Mouse (Mus musculus) embryonic facial prominence, embryonic 11.5 days (tissue): ENCODE data around the gene Kcnj1. TPM values are rescaled to one million over a fixed set of nuclear protein-coding genes. Genes with fewer than 3 reads are reported as not detected.

Experiments
- ATAC-seq: fragments of 200-750 bp; cut with Nextera tagmentation; replicated peaks from 2 replicates; pipeline ENCODE4 v1.8.0; 2017; ENCODE audit warnings: low read depth; ENCODE audit not compliant: insufficient number of reproducible peaks, low FRiP score, low TSS enrichment
- DNase-seq: peaks from one replicate; pipeline ENCODE4 v3.0.0-alpha.2; 2015; ENCODE audit warnings: low spot score
- H3K27ac ChIP-seq: fragments of 300-500 bp; sonication (generic); replicated peaks from 2 replicates; pipeline ENCODE4 v1.5.1; 2014; ENCODE audit warnings: mild to moderate bottlenecking, low read depth, low read length, control low read depth
- H3K27me3 ChIP-seq: fragments of 300-500 bp; sonication (generic); 2 replicates; pipeline ENCODE4 v1.6.1; 2014; ENCODE audit warnings: mild to moderate bottlenecking, low read length, moderate library complexity, mixed read lengths; ENCODE audit not compliant: control insufficient read depth, insufficient read depth
- H3K36me3 ChIP-seq: fragments of 300-500 bp; sonication (generic); replicated peaks from 2 replicates; pipeline ENCODE4 v1.6.1; 2014; ENCODE audit warnings: low read depth, mild to moderate bottlenecking, low read length, moderate library complexity, mixed read lengths; ENCODE audit not compliant: control insufficient read depth, insufficient read depth
- H3K4me1 ChIP-seq: fragments of 300-500 bp; sonication (generic); 2 replicates; pipeline ENCODE4 v1.6.1; 2014; ENCODE audit warnings: low read length, mixed read lengths; ENCODE audit not compliant: control insufficient read depth, insufficient read depth
- H3K4me2 ChIP-seq: fragments of 300-500 bp; sonication (generic); 2 replicates; pipeline ENCODE4 v1.6.1; 2014; ENCODE audit warnings: low read depth, mild to moderate bottlenecking, control low read depth, low read length, moderate library complexity
- H3K4me3 ChIP-seq: fragments of 300-500 bp; sonication (generic); 2 replicates; pipeline ENCODE4 v1.5.1; 2014; ENCODE audit warnings: low read depth, low read length, control low read depth
- H3K9ac ChIP-seq: fragments of 300-500 bp; sonication (generic); replicated peaks from 2 replicates; pipeline ENCODE4 v1.6.1; 2014; ENCODE audit warnings: mild to moderate bottlenecking, control low read depth, low read length
- H3K9me3 ChIP-seq: fragments of 300-500 bp; sonication (generic); replicated peaks from 2 replicates; pipeline ENCODE4 v1.6.1; 2016; ENCODE audit warnings: mild to moderate bottlenecking, low read length, inconsistent platforms, mixed read lengths; ENCODE audit not compliant: control insufficient read depth
- WGBS: fragments of 180-500 bp; shearing (Covaris S2); extraction: QIAGEN DNeasy Blood & Tissue Kit; methylation state at CpG from one replicate; pipeline ENCODE4 v1.1.7; 2014; 5-methylcytosine and 5-hydroxymethylcytosine counted together
- polyA plus RNA-seq: library from polyadenylated mRNA; unstranded; fragments of >200 nt; fragmentation: Nextera tagmentation; extraction: Ambion mirVana; gene quantifications from 2 replicates; pipeline ENCODE4 v1.2.1, GENCODE M21; 2014

Kcnj1 gene
- polyA plus RNA-seq, 1 experiment from 2014 or later = not detected

- DNase-seq (no peak), ATAC-seq (no peak)
- peak overlapping the region; percentile 13 for H3K27ac ChIP-seq
- no peaks in the 10 kb centered on the region for H3K36me3 ChIP-seq
- no peaks in the 10 kb centered on the region for H3K27me3 ChIP-seq
- H3K4me3 ChIP-seq = no peak overlapping the region
- no peak overlapping the region for H3K9ac ChIP-seq
- no peaks in the 10 kb centered on the region for H3K9me3 ChIP-seq
- H3K4me2 ChIP-seq = no peak overlapping the region
- 68% methylated on average over 19 of the region's 19 CpGs for WGBS
- H3K4me1 ChIP-seq = no peaks in the 10 kb centered on the region; the same call in 1 of the 2 replicates
Measured at GRCm38 (mm10) chr9:32434241-32435213, 62.2 kb downstream of the Kcnj1 start.

GRCm38 (mm10) chr9:32443115-32443514 is 70.8 kb downstream of the Kcnj1 start:
- Histone ChIP-seq H3K27ac (peak overlapping the region; percentile 61), H3K9me3 (no peaks in the 10 kb centered on the region), H3K36me3 (peaks cover 6% of the 10 kb centered on the region; the same call in 1 of the 2 replicates), H3K9ac (no peak overlapping the region), H3K27me3 (no peaks in the 10 kb centered on the region), H3K4me3 (no peak overlapping the region), H3K4me2 (no peak overlapping the region), H3K4me1 (no peaks in the 10 kb centered on the region)
- DNase-seq (no peak), ATAC-seq (no peak)
- WGBS = 67% methylated on average over 3 of the region's 3 CpGs

- Histone ChIP-seq H3K9me3 (no peaks in the 10 kb centered on the region), H3K9ac (no peak overlapping the region), H3K27ac (peak overlapping the region; percentile 61), H3K27me3 (no peaks in the 10 kb centered on the region), H3K36me3 (peaks cover 6% of the 10 kb centered on the region; the same call in 1 of the 2 replicates), H3K4me2 (no peak overlapping the region), H3K4me3 (no peak overlapping the region), H3K4me1 (no peaks in the 10 kb centered on the region)
- DNase-seq (peak; percentile 78), ATAC-seq (peak; percentile 66)
- 25% methylated on average over 6 of the region's 6 CpGs for WGBS
Measured at GRCm38 (mm10) chr9:32443817-32444216, 71.5 kb downstream of the Kcnj1 start.

GRCm38 (mm10) chr9:32444453-32445201 is 72.3 kb downstream of the Kcnj1 start:
- Histone ChIP-seq H3K36me3 (peaks cover 6% of the 10 kb centered on the region; the same call in 1 of the 2 replicates), H3K4me1 (no peaks in the 10 kb centered on the region), H3K4me3 (no peak overlapping the region), H3K27me3 (no peaks in the 10 kb centered on the region), H3K27ac (peak overlapping the region; percentile 56), H3K9ac (no peak overlapping the region), H3K9me3 (no peaks in the 10 kb centered on the region), H3K4me2 (no peak overlapping the region)
- ATAC-seq (peak; percentile 58; the same call in 1 of the 2 replicates), DNase-seq (no peak)
- 56% methylated on average over 6 of the region's 6 CpGs for WGBS

GRCm38 (mm10) chr9:32445789-32446188 is 73.5 kb downstream of the Kcnj1 start:
- H3K9ac ChIP-seq = no peak overlapping the region
- 58% methylated on average over 3 of the region's 3 CpGs for WGBS
- no peaks in the 10 kb centered on the region for H3K4me1 ChIP-seq
- ATAC-seq (no peak), DNase-seq (peak; percentile 63)
- no peaks in the 10 kb centered on the region for H3K9me3 ChIP-seq
- peaks cover 6% of the 10 kb centered on the region; the same call in 1 of the 2 replicates for H3K36me3 ChIP-seq
- no peak overlapping the region for H3K4me3 ChIP-seq
- no peaks in the 10 kb centered on the region for H3K27me3 ChIP-seq
- H3K4me2 ChIP-seq = no peak overlapping the region
- no peak overlapping the region for H3K27ac ChIP-seq

- Histone ChIP-seq H3K9ac (no peak overlapping the region), H3K4me3 (no peak overlapping the region), H3K4me1 (no peaks in the 10 kb centered on the region), H3K4me2 (no peak overlapping the region), H3K36me3 (no peaks in the 10 kb centered on the region), H3K27ac (no peak overlapping the region), H3K27me3 (no peaks in the 10 kb centered on the region), H3K9me3 (no peaks in the 10 kb centered on the region)
- DNase-seq = no peak
- no peak for ATAC-seq
- 87% methylated on average over 5 of the region's 5 CpGs for WGBS
Measured at GRCm38 (mm10) chr9:32448766-32449165, 76.5 kb downstream of the Kcnj1 start.
